Mouse (Mus musculus) brown adipose tissue, adult 24 weeks (tissue): ENCODE results near the gene Rnf212. TPM values are rescaled to one million over a fixed set of nuclear protein-coding genes. Genes with fewer than 3 reads are reported as not detected.

ENCODE experiments used
- H3K27ac ChIP-seq: fragments of 200-500 bp; replicated peaks from 2 replicates; pipeline ENCODE4 v1.5.1; 2012; ENCODE audit warnings: low read depth, mild to moderate bottlenecking, low read length
- H3K4me1 ChIP-seq: fragments of 200-500 bp; 2 replicates; pipeline ENCODE4 v1.6.1; 2012; ENCODE audit warnings: low read length, mixed read lengths; ENCODE audit not compliant: control insufficient read depth, insufficient read depth, insufficient read length
- H3K4me3 ChIP-seq: fragments of 200-500 bp; 2 replicates; pipeline ENCODE4 v1.5.1; 2012; ENCODE audit warnings: low read depth, mild to moderate bottlenecking, low read length, moderate library complexity; ENCODE audit not compliant: insufficient read depth
- polyA plus RNA-seq: library from polyadenylated mRNA; stranded (reverse); fragments of >200 nt; gene quantifications from 2 replicates; pipeline ENCODE4 v1.2.4, GENCODE M21; 2012; ENCODE audit not compliant: missing spikeins, insufficient read depth, insufficient read length

Rnf212 gene
- polyA plus RNA-seq, 1 experiment: not detected

DNA sequence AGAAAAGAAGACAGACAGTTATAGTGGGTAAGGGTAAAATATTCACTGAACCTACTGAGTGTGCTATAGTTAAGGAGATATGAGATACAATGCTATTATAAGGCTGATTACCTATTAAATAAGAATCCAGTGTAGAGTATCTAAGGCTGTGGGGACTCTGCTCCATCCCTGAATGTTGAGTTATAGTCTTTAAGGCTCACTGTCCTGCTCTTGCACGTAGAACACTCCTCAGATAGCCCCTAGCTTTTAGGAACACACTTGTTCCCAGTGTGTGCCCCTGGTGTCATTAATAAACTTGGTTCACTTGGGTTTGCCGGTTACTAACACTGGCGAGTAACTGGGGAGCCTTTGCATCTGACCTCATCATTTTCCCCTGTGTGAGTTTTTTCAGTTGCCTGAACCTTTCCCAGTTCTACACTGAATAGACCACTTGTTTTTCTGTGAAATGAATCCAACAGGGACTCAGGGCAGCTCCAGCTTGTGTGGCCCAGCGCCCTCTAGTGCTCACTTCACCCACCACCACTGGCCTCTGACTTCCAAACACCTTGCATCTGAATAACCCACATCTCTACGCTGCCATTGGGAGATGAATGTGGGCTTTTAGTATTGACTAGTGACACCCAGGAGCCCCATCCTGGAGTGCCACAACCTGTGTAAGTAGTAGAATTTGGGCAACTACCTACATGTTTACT, 48.1 kb downstream of the Rnf212 start:
- Histone ChIP-seq H3K4me3 (no peak overlapping the region), H3K27ac (no peak overlapping the region), H3K4me1 (no peaks in the 10 kb centered on the region)

DNA sequence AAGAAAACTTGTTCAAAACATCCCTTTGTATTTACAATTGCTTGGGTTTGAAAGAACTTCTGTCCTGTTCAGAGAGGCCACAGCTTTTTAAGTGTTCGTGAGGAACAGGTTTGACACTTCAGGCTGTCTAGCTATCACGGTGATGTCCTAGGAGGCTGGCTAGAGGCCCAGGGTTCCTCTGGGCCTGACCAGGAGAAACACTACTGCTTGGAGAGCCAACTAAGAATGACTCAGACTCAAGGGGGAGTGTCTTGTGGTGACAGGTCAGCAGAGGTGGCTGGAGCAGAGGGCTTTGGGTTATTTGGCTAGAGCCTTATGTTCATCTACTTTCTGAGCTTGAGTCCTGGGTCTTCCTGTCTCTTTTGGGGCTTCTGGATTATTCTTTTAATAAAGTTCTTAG, 50.8 kb downstream of the Rnf212 start:
- no peaks in the 10 kb centered on the region for H3K4me1 ChIP-seq
- H3K27ac ChIP-seq: no peak overlapping the region
- H3K4me3 ChIP-seq: no peak overlapping the region

DNA sequence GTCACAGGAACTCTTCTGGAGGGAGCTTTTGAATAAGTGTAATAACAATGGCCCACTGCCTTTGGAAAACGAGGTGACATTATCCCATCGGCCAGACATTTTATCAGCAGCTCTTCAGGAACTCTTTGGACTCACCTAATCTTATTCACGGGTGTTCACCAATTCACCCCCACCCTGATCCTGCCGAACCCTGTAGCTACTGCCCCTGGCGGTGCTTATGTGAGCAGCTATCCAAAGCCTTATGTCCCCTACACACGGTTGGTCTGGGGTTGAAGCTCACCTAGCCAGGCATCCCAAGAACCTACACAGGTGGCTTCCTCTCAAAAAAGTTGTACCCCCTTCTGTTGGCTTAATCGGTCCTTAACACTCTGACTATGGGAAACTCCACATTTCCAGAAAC, 55.0 kb downstream of the Rnf212 start:
- Histone ChIP-seq H3K27ac (no peak overlapping the region), H3K4me3 (no peak overlapping the region), H3K4me1 (no peaks in the 10 kb centered on the region)

GRCm38 (mm10) chr5:108718051-108718450, 56.7 kb downstream of the Rnf212 start:
- Histone ChIP-seq H3K4me3 (no peak overlapping the region), H3K27ac (no peak overlapping the region), H3K4me1 (peaks cover 6% of the 10 kb centered on the region)

DNA sequence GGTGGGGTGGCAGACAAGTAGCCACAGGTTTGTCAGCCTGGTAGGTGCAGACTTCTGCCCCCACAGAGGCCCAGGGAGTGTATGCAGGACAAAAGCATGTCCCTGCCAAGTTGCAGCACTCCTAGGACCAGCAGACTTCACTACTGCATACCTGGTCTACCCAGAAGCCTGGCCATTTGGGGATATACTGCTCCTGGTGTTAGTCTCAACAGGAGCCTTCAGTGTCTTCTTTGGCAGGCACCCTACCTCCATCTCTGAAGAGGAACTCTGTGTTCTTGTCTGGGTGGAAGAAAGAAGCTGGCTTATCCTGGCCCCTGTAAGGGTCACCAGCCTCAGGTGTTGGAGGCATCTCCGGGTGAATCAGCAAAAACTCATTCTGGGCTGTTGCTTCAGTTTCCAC, 58.8 kb downstream of the Rnf212 start:
- Histone ChIP-seq H3K4me3 (no peak overlapping the region), H3K4me1 (peaks cover 8% of the 10 kb centered on the region), H3K27ac (no peak overlapping the region)

- peaks cover 13% of the 10 kb centered on the region for H3K4me1 ChIP-seq
- no peak overlapping the region for H3K4me3 ChIP-seq
- peak overlapping the region; percentile 27; the same call in 1 of the 2 replicates for H3K27ac ChIP-seq
Measured at GRCm38 (mm10) chr5:108714149-108714548, 60.6 kb downstream of the Rnf212 start.

DNA sequence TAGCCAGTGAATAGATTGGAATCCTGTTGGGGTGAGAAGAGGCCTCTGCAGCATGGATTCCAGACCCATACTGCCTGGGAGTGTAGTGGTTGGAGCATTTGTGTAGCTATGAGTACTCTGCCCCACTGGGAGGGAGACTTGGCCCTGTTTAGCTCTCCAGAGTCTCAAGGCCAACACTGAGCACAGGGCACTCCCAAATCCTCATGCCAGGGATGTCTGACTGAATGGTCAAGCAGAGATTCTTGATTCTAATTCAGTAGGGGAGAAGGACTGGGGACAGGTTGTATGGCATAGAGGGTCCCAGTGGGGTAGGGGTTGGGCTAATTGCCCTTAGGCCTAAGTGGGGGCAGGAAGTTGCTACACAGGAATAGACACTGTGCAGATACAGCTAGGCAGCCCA, 61.1 kb downstream of the Rnf212 start:
- no peak overlapping the region for H3K4me3 ChIP-seq
- peaks cover 15% of the 10 kb centered on the region for H3K4me1 ChIP-seq
- H3K27ac ChIP-seq: peak overlapping the region; percentile 27; the same call in 1 of the 2 replicates

DNA sequence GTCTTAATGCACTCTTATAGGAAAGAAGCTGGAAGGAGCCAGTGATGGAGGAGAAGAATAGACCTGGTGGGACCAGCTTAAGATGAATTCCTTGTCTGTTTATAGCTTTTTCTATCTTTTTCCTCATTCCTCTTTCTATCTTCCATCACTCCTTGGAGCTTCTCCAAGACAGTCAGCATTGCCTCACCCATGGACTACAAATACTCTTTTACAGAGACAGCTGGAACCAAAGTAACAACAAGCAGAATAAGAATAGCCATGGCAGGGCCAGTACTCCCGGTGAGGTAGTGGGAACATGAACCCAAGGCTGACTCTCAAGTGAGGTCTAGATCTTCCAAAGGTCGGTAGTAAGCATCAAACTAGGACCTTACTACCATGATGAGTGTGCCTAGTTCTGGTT, 61.7 kb downstream of the Rnf212 start:
- Histone ChIP-seq H3K4me1 (peaks cover 15% of the 10 kb centered on the region), H3K27ac (0 out of 2 replicates have a peak overlapping the region, but pooled peaks have one; percentile 8)

DNA sequence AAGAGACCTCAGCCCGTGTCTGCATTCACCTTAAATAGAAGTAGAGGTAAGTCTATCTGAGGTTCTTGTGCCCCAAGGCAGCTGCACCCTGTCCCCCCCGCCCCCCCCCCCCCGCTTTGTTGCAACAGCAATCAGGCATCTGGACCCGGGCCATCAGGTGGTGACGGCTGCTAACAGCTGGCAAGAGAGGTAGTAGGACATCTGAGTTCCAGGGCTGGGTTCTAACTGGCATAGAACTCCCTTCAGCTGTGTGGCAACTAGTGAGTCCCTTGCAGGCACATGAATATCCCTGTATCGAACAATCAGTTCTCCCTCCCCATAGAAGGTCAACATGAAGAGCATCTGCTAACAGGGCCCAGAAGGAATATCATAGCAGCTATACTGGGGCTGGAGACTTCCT, 62.8 kb downstream of the Rnf212 start:
- H3K4me1 ChIP-seq: peaks cover 15% of the 10 kb centered on the region
- H3K27ac ChIP-seq: no peak overlapping the region
- no peak overlapping the region for H3K4me3 ChIP-seq

More for the DNA sequence above, 61.7 kb downstream of the Rnf212 start:
- no peak overlapping the region for H3K4me3 ChIP-seq

DNA sequence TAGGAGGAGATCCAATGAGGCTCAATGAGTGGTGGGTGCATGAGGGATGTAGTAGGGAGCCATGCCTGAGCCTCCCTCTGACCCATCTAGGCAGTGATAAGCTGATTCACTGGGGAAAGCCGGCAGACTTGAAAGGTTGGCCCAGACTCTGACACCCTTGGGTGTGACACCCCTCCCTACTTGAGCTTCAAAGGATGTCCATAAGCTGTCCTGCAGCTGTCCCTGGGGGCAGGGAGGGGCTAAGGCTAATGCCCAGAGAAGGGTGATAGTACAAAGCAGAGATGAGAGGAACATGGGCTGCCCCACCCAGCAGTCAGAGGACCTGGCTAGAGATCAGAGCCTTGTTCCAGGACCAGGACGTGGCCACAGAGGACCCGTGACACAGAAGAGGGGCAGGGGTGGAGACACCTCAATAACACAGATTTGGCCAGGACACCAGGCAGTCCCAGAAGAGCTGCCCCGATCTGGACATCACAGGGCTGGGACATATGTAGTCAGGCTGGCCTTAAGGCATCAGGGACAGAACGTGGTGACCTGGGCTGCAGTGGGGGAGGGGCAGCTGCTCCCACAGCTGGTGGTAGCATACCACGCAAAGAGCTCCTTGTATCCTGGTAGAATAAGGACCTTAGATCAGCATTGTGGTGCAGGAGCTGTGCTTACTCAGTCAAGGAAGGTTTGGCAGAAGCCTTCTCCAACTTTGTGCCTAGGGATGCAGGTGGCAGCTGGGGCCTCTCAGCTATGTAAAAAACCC, 65.6 kb downstream of the Rnf212 start:
- peaks cover 12% of the 10 kb centered on the region for H3K4me1 ChIP-seq
- H3K4me3 ChIP-seq: no peak overlapping the region
- no peak overlapping the region for H3K27ac ChIP-seq

DNA sequence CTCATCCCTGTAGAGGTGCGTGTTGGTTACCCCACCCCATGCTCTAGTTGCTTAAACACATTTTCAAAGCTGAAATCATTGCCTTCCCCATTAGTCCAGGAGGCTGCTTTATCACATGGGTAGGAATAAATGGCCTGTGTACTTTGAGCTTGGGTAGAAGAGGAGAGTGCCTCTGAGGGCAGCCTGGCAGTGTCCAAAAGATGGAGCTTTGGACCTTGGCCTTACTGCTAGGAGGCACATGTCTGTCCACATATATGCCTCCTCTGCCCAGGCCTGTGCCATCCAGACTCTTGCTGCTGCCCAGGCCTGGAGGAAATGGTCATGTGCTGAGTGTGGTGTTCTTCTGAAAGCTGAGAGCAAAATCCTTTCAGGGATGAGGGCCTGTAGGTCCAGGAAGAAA, 66.4 kb downstream of the Rnf212 start:
- peaks cover 11% of the 10 kb centered on the region for H3K4me1 ChIP-seq
- H3K4me3 ChIP-seq: no peak overlapping the region
- H3K27ac ChIP-seq: no peak overlapping the region

- H3K4me3 ChIP-seq: no peak overlapping the region
- H3K4me1 ChIP-seq: peaks cover 9% of the 10 kb centered on the region
- no peak overlapping the region for H3K27ac ChIP-seq
Measured at GRCm38 (mm10) chr5:108707758-108708157, 67.0 kb downstream of the Rnf212 start.

- peaks cover 9% of the 10 kb centered on the region for H3K4me1 ChIP-seq
- H3K27ac ChIP-seq: no peak overlapping the region
- H3K4me3 ChIP-seq: no peak overlapping the region
Measured at GRCm38 (mm10) chr5:108703754-108704626, 70.8 kb downstream of the Rnf212 start.

GRCm38 (mm10) chr5:108701341-108702021, 73.3 kb downstream of the Rnf212 start:
- Histone ChIP-seq H3K4me3 (no peak overlapping the region), H3K27ac (no peak overlapping the region), H3K4me1 (peaks cover 26% of the 10 kb centered on the region)

- Histone ChIP-seq H3K27ac (no peak overlapping the region), H3K4me3 (no peak overlapping the region), H3K4me1 (peaks cover 30% of the 10 kb centered on the region)
Measured at GRCm38 (mm10) chr5:108700346-108700745, 74.4 kb downstream of the Rnf212 start.
